Mouse (Mus musculus) ES-E14 (cell line): ENCODE measurements around the gene Gm15155. TPM values are rescaled to one million over a fixed set of nuclear protein-coding genes. Genes with fewer than 3 reads are reported as not detected.
"Not testable (repeated sequence)": the region's sequence is repeated elsewhere in the genome, so short reads cannot be mapped to it uniquely, and the experiment has no call there.

Experiments
- DNase-seq: peaks from one replicate; pipeline ENCODE4 v3.0.0-alpha.2; 2013; ENCODE audit warnings: low read depth, low spot score
- H3K27ac ChIP-seq: 2 replicates; pipeline ENCODE4 v1.5.1; 2012; ENCODE audit warnings: low read depth, mild to moderate bottlenecking, low read length, moderate library complexity, mixed read lengths; ENCODE audit not compliant: poor library complexity, insufficient read depth, severe bottlenecking
- H3K36me3 ChIP-seq: 2 replicates; pipeline ENCODE4 v1.6.1; 2012; ENCODE audit warnings: mild to moderate bottlenecking, low read length, moderate library complexity, mixed read lengths; ENCODE audit not compliant: control insufficient read depth, poor library complexity, insufficient read depth, severe bottlenecking
- H3K4me1 ChIP-seq, 2 experiments: fragments of 150-350 bp in 1 of 2; sonication (generic) in 1 of 2; 2 replicates each; pipeline ENCODE4 v1.6.1; 2012; ENCODE audit warnings: low read length in 2 of 2, mild to moderate bottlenecking in 1 of 2, mixed read lengths in 1 of 2; ENCODE audit not compliant: control insufficient read depth in 2 of 2, insufficient read depth in 2 of 2, poor library complexity in 1 of 2
- H3K4me3 ChIP-seq, 2 experiments: fragments of 150-350 bp in 1 of 2; sonication (generic) in 1 of 2; 2 replicates each; pipeline ENCODE4 v1.5.1; 2012; ENCODE audit warnings: low read length in 2 of 2, low read depth in 1 of 2, mild to moderate bottlenecking in 1 of 2, mixed read lengths in 1 of 2; ENCODE audit not compliant: insufficient read depth in 1 of 2, poor library complexity in 1 of 2, severe bottlenecking in 1 of 2
- H3K9ac ChIP-seq: 2 replicates; pipeline ENCODE4 v1.6.1; 2012; ENCODE audit warnings: low read depth, mild to moderate bottlenecking, low read length, mixed read lengths; ENCODE audit not compliant: poor library complexity, insufficient read depth, severe bottlenecking
- H3K9me3 ChIP-seq: fragments of 150-350 bp; sonication (generic); 2 replicates; pipeline ENCODE4 v1.6.1; 2012; ENCODE audit warnings: low read depth, mild to moderate bottlenecking, low read length; ENCODE audit not compliant: control insufficient read depth, insufficient read depth
- CHD2 ChIP-seq: IDR thresholded peaks from 2 replicates; pipeline ENCODE4 v1.6.1; 2014; ENCODE audit warnings: mild to moderate bottlenecking, low read depth, low read length, inconsistent platforms
- HCFC1 ChIP-seq: IDR thresholded peaks from 2 replicates; pipeline ENCODE4 v1.6.1; 2012; ENCODE audit warnings: low read length, inconsistent platforms, borderline replicate concordance; ENCODE audit not compliant: insufficient read depth
- MAFK ChIP-seq: IDR thresholded peaks from 2 replicates; pipeline ENCODE4 v1.6.1; 2014; ENCODE audit warnings: mild to moderate bottlenecking, low read depth, low read length, inconsistent platforms; ENCODE audit not compliant: insufficient read depth
- ZC3H11A ChIP-seq: IDR thresholded peaks from 2 replicates; pipeline ENCODE4 v1.6.1; 2012; ENCODE audit warnings: low read depth, mild to moderate bottlenecking, inconsistent platforms, low read length, borderline replicate concordance
- ZNF384 ChIP-seq: IDR thresholded peaks from 2 replicates; pipeline ENCODE4 v1.6.1; 2012; ENCODE audit warnings: low read depth, low read length, inconsistent platforms
- in situ Hi-C, 2 experiments: fragments of 600-800 bp; cut with MboI; formaldehyde crosslinking; loops; one replicate each; pipeline ENCODE4 v1.15.1; 2025; ENCODE audit warnings: low sequenced_read_pairs in 2 of 2, inconsistent platforms in 1 of 2; ENCODE audit not compliant: unreplicated experiment in 2 of 2
- total RNA-seq: library from RNA; depleted of rRNA; stranded (reverse); fragments of 300-350 nt; gene quantifications from 2 replicates; pipeline ENCODE4 v1.2.3, GENCODE M21; 2012

Gene Gm15155
- total RNA-seq, 1 experiment = not detected

DNA sequence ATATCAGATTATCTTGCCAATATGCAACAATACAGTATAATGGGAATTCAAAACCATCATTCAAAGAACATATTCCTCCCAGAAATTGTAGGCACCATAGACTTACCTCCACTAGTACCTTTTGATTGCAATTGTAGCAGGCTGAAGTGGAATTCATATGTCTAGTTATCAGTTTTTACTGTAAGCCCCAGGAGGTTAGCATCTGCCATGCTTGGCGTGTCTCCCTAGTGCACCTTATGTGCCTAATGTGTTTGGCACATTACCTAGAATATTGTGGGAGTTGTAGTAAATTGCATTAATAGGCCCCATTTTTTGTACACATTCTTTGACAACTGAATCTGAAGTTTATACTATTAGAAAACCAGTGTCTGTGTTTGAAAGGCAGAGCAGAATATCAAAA, 33.4 kb downstream of the Gm15155 start:
- Histone ChIP-seq H3K4me1 (no peaks in the 10 kb centered on the region), H3K9me3 (no peaks in the 10 kb centered on the region), H3K27ac (no peak overlapping the region), H3K9ac (no peak overlapping the region), H3K4me3 (no peak overlapping the region), H3K36me3 (no peaks in the 10 kb centered on the region)
- no peak for DNase-seq
- no peak for TF ChIP-seq ZNF384
- TF ChIP-seq MAFK = no peak
- no peak for TF ChIP-seq HCFC1
- TF ChIP-seq ZC3H11A = no peak
- TF ChIP-seq CHD2 = no peak
- in situ Hi-C loops = no loop called here

DNA sequence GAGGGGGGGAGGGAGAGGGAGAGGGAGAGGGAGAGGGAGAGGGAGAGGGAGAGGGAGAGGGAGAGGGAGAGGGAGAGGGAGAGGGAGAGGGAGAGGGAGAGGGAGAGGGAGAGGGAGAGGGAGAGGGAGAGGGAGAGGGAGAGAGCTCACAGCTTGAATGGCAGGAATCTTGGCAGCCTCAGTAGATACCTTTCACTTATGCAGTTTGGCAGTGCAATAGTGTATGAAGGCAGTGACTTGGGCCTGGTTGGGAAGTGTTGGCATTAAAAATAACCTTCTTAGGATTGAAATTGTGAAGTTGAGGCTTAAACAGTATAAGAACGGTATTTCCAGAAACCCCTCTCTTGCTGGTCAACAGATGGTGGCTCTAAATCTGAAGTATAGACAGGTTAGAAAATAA, 65.9 kb downstream of the Gm15155 start:
- DNase-seq, H3K27ac ChIP-seq, H3K4me1 ChIP-seq, H3K4me3 ChIP-seq, H3K9ac ChIP-seq, H3K36me3 ChIP-seq, H3K9me3 ChIP-seq, in situ Hi-C loops: not testable (repeated sequence)

DNA sequence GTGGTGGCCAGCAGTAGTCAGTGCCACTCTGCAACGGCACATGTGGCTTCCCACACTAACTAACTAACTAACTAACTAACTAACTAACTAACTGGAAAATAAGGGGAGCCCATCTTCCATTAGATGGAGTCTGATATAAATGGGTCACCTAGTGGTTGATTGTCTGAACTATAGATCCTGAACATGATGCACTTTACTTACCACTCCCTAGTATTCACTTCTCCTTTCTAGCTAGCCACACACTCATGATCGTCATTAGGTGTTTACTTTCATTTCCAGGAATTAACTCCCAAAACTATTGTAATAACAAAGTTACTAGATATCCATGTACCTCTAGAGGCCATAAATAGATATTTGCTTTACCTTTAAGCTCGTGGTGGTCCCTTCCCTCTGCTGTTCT, 99.6 kb downstream of the Gm15155 start:
- H3K27ac ChIP-seq = no peak overlapping the region
- H3K4me1 ChIP-seq = no peaks in the 10 kb centered on the region
- H3K9me3 ChIP-seq = no peaks in the 10 kb centered on the region
- in situ Hi-C loops = no loop called here
- no peak for DNase-seq
- no peak overlapping the region for H3K4me3 ChIP-seq
- no peaks in the 10 kb centered on the region for H3K36me3 ChIP-seq
- TF ChIP-seq CHD2 (no peak), MAFK (no peak), ZNF384 (no peak), HCFC1 (no peak), ZC3H11A (no peak)
- no peak overlapping the region for H3K9ac ChIP-seq

DNA sequence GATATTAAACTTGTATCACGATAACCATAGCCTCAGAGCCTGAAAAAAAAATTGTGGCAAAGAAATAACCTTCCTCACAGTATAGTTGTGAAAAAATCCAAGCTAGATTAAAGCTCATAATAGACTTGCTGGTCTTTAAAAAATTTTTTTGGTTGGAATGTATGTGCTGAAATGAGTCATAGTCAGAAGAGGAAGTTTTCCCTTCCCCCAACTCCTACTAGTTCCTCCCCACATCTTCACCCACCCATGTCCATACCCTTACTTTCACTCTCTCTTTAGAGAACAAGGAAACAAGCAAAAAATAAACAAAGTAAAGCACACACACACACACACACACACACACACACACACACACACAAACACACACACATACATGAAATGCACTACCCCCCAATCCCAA, 103.8 kb downstream of the Gm15155 start:
- no peak overlapping the region for H3K9ac ChIP-seq
- no peak overlapping the region for H3K4me3 ChIP-seq
- in situ Hi-C loops = no loop called here
- H3K9me3 ChIP-seq = no peaks in the 10 kb centered on the region
- no peak overlapping the region for H3K27ac ChIP-seq
- no peak for DNase-seq
- H3K4me1 ChIP-seq = no peaks in the 10 kb centered on the region
- no peaks in the 10 kb centered on the region for H3K36me3 ChIP-seq
- TF ChIP-seq ZNF384 (no peak), MAFK (no peak), CHD2 (no peak), HCFC1 (no peak), ZC3H11A (no peak)

DNA sequence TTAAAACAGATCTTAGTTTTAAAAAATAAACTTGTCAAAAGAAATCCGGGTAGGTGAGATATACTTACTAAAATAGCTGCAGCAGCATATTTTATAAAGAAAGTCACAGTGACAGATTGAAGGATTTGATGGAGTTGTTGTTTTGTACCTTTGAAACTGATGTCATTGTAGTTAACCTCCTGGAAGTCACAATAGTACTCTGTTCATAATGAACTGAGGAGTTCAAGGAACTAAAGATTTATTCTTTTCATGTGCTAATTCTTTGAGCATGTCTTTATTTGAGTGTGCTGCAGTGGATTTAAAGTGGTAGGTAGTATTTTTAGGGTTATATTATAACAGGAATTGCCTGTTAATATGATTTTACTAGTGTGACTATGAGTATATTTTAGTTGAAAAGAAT, 263.6 kb downstream of the Gm15155 start:
- Histone ChIP-seq H3K9me3 (no peaks in the 10 kb centered on the region), H3K4me1 (no peaks in the 10 kb centered on the region), H3K9ac (no peak overlapping the region), H3K4me3 (no peak overlapping the region), H3K36me3 (no peaks in the 10 kb centered on the region), H3K27ac (no peak overlapping the region)
- TF ChIP-seq HCFC1 = no peak
- no peak for TF ChIP-seq MAFK
- no peak for TF ChIP-seq ZC3H11A
- no peak for TF ChIP-seq CHD2
- TF ChIP-seq ZNF384 = no peak
- no peak for DNase-seq
- in situ Hi-C loops = no loop called here
